In genomic region chr13:75943189-75944043, GRCm38 (mm10) we compare ENCODE assay signal across 8 mouse cellular contexts. TPM values are rescaled to one million over a fixed set of nuclear protein-coding genes. Genes with fewer than 3 reads are reported as not detected.
DNase-seq lines count a peak whose midpoint lies in the region; ATAC-seq and TF ChIP-seq lines count a peak whose summit lies in the region.

Rhobtb3 (minus strand) TSS chr13:75943925.

- under 1% methylated on average over 96 of the region's 110 CpGs for WGBS in forebrain, embryonic 13.5 days
- WGBS in heart, embryonic 16.5 days, result under 1% methylated on average over 97 of the region's 110 CpGs
- WGBS in liver, embryonic 13.5 days (ENCODE audit: insufficient replicate concordance), result under 1% methylated on average over 109 of the region's 110 CpGs
- WGBS in neural tube, embryonic 11.5 days, result 0% methylated on average over 80 of the region's 110 CpGs

- TF ChIP-seq POLR2A in ES-Bruce4 (IDR thresholded peaks at IDR 0.05; ENCODE audit: insufficient read depth, low read length), result no peak
- TF ChIP-seq POLR2A in testis, adult 2 months (IDR thresholded peaks at IDR 0.05; ENCODE audit: control insufficient read depth, low read depth, low read length), result peak; percentile 43

- peak within 1 kb of the TSS; percentile 87 for H3K9ac ChIP-seq in ES-Bruce4 (ENCODE audit: low read depth, poor library complexity, severe bottlenecking)
- peak within 1 kb of the TSS; percentile 93 for H3K9ac ChIP-seq in forebrain, embryonic 13.5 days
- peak within 1 kb of the TSS; percentile 90 for H3K9ac ChIP-seq in heart, embryonic 16.5 days (ENCODE audit: low read length)
- H3K9ac ChIP-seq in liver, embryonic 13.5 days, result peak within 1 kb of the TSS; percentile 75
- H3K9ac ChIP-seq in neural tube, embryonic 11.5 days (ENCODE audit: low read length), result peak within 1 kb of the TSS; percentile 95

- no peak within 1 kb of the TSS for H3K27ac ChIP-seq in ES-Bruce4 (ENCODE audit: insufficient read depth, low read length)
- H3K27ac ChIP-seq in forebrain, embryonic 13.5 days, result peak within 1 kb of the TSS; percentile 99
- peak within 1 kb of the TSS; percentile 97 for H3K27ac ChIP-seq in heart, embryonic 16.5 days (ENCODE audit: low read length)
- H3K27ac ChIP-seq in liver, embryonic 13.5 days, result peak within 1 kb of the TSS; percentile 77
- peak within 1 kb of the TSS; percentile 99 for H3K27ac ChIP-seq in neural tube, embryonic 11.5 days (ENCODE audit: low read depth, low read length)
- H3K27ac ChIP-seq in testis, adult 2 months (ENCODE audit: control insufficient read depth, insufficient read depth, low read depth, low read length), result peak within 1 kb of the TSS; percentile 64

- H3K4me2 ChIP-seq in forebrain, embryonic 13.5 days, result peak within 1 kb of the TSS; percentile 74
- H3K4me2 ChIP-seq in heart, embryonic 16.5 days (ENCODE audit: low read depth, low read length), result peak within 1 kb of the TSS; percentile 65
- H3K4me2 ChIP-seq in liver, embryonic 13.5 days, result peak within 1 kb of the TSS; percentile 84
- H3K4me2 ChIP-seq in neural tube, embryonic 11.5 days (ENCODE audit: low read depth), result peak within 1 kb of the TSS; percentile 45

- H3K9me3 ChIP-seq in ES-Bruce4 (replicated peaks; ENCODE audit: control insufficient read depth, insufficient read depth, low read length, poor library complexity, severe bottlenecking), result no peaks in the 10 kb centered on the region
- no peaks in the 10 kb centered on the region for H3K9me3 ChIP-seq in forebrain, embryonic 13.5 days (replicated peaks)
- H3K9me3 ChIP-seq in heart, embryonic 16.5 days (replicated peaks; ENCODE audit: control insufficient read depth, low read length), result no peaks in the 10 kb centered on the region
- H3K9me3 ChIP-seq in liver, embryonic 13.5 days (replicated peaks), result no peaks in the 10 kb centered on the region
- no peaks in the 10 kb centered on the region for H3K9me3 ChIP-seq in neural tube, embryonic 11.5 days (ENCODE audit: control insufficient read depth, low read length)

- no peak for TF ChIP-seq CTCF in ES-Bruce4 (IDR thresholded peaks at IDR 0.05; ENCODE audit: low read depth, low read length)
- no peak for TF ChIP-seq CTCF in testis, adult 2 months (IDR thresholded peaks at IDR 0.05; ENCODE audit: control insufficient read depth, insufficient read depth, insufficient replicate concordance, low read depth, low read length)

- no peaks in the 10 kb centered on the region; the same call in 1 of the 2 replicates for H3K27me3 ChIP-seq in ES-Bruce4 (ENCODE audit: control insufficient read depth, insufficient read depth, low read length, poor library complexity, severe bottlenecking)
- no peaks in the 10 kb centered on the region for H3K27me3 ChIP-seq in forebrain, embryonic 13.5 days
- H3K27me3 ChIP-seq in heart, embryonic 16.5 days (ENCODE audit: control insufficient read depth, insufficient read depth, low read length), result no peaks in the 10 kb centered on the region
- H3K27me3 ChIP-seq in liver, embryonic 13.5 days, result peaks cover 22% of the 10 kb centered on the region
- no peaks in the 10 kb centered on the region for H3K27me3 ChIP-seq in neural tube, embryonic 11.5 days (ENCODE audit: control insufficient read depth, insufficient read depth, low read length)
- no peaks in the 10 kb centered on the region for H3K27me3 ChIP-seq in testis, adult 2 months (ENCODE audit: control insufficient read depth, insufficient read depth, low read length)

- no peaks in the 10 kb centered on the region for H3K36me3 ChIP-seq in ES-Bruce4 (ENCODE audit: control insufficient read depth, insufficient read depth, low read length, poor library complexity, severe bottlenecking)
- peaks cover 7% of the 10 kb centered on the region for H3K36me3 ChIP-seq in forebrain, embryonic 13.5 days (ENCODE audit: poor library complexity, severe bottlenecking)
- peaks cover 3% of the 10 kb centered on the region; the same call in 1 of the 2 replicates for H3K36me3 ChIP-seq in heart, embryonic 16.5 days (ENCODE audit: control insufficient read depth, insufficient read depth)
- no peaks in the 10 kb centered on the region for H3K36me3 ChIP-seq in liver, embryonic 13.5 days
- H3K36me3 ChIP-seq in neural tube, embryonic 11.5 days (ENCODE audit: control insufficient read depth, insufficient read depth, low read length), result no peaks in the 10 kb centered on the region
- H3K36me3 ChIP-seq in testis, adult 2 months (ENCODE audit: control insufficient read depth, insufficient read depth, low read length), result no peaks in the 10 kb centered on the region

- DNase-seq in c-Kit-positive CD71-positive TER-119-negative erythroid progenitor cells, embryonic 14.5 days (ENCODE audit: low read depth), result peak; percentile 38
- DNase-seq in kidney, postnatal 14 days, result peak; percentile 87
- peak; percentile 47 for DNase-seq in liver, embryonic 13.5 days
- peak; percentile 92 for DNase-seq in neural tube, embryonic 11.5 days (ENCODE audit: low spot score)

- peak within 1 kb of the TSS; percentile 98 for H3K4me3 ChIP-seq in ES-Bruce4 (ENCODE audit: low read depth, low read length)
- peak within 1 kb of the TSS; percentile 80 for H3K4me3 ChIP-seq in forebrain, embryonic 13.5 days
- peak within 1 kb of the TSS; percentile 77 for H3K4me3 ChIP-seq in heart, embryonic 16.5 days (ENCODE audit: low read length)
- peak within 1 kb of the TSS; percentile 69 for H3K4me3 ChIP-seq in liver, embryonic 13.5 days (replicated peaks)
- H3K4me3 ChIP-seq in neural tube, embryonic 11.5 days (ENCODE audit: low read depth, low read length), result peak within 1 kb of the TSS; percentile 71
- peak within 1 kb of the TSS; percentile 86 for H3K4me3 ChIP-seq in testis, adult 2 months (ENCODE audit: control insufficient read depth, low read depth, low read length)

- no peak for TF ChIP-seq EP300 in ES-Bruce4 (IDR thresholded peaks at IDR 0.05; ENCODE audit: insufficient read depth, low read depth, low read length)

- no peaks in the 10 kb centered on the region for H3K4me1 ChIP-seq in ES-Bruce4 (ENCODE audit: control insufficient read depth, insufficient read depth, low read length)
- H3K4me1 ChIP-seq in forebrain, embryonic 13.5 days, result peaks cover 19% of the 10 kb centered on the region
- H3K4me1 ChIP-seq in heart, embryonic 16.5 days (ENCODE audit: control insufficient read depth, insufficient read depth, low read length), result peaks cover 13% of the 10 kb centered on the region
- H3K4me1 ChIP-seq in liver, embryonic 13.5 days (replicated peaks), result peaks cover 22% of the 10 kb centered on the region
- peaks cover 4% of the 10 kb centered on the region; the same call in 1 of the 2 replicates for H3K4me1 ChIP-seq in neural tube, embryonic 11.5 days (ENCODE audit: control insufficient read depth, insufficient read depth, low read length)
- peaks cover 5% of the 10 kb centered on the region for H3K4me1 ChIP-seq in testis, adult 2 months (ENCODE audit: control insufficient read depth, insufficient read depth, low read length)

- ATAC-seq in forebrain, embryonic 13.5 days, result peak; percentile 89
- peak; percentile 89 for ATAC-seq in heart, embryonic 16.5 days (replicated peaks; ENCODE audit: extremely low read depth, insufficient read depth, low FRiP score)
- peak; percentile 83 for ATAC-seq in liver, embryonic 13.5 days (ENCODE audit: low read depth)
- peak; percentile 90 for ATAC-seq in neural tube, embryonic 11.5 days (ENCODE audit: insufficient read depth, low FRiP score, low TSS enrichment)

RNA-seq across cellular contexts. Expression of gene Rhobtb3, which starts in this region (rescaled TPM):
- 32.9 and 33.7 TPM in 2 replicates for polyA plus RNA-seq in ES-Bruce4 (2011; ENCODE audit: insufficient read depth, insufficient read length, low read depth, missing spikeins)
- 38.3 and 38.7 TPM in 2 replicates for polyA plus RNA-seq in forebrain, embryonic 13.5 days (2015; fragmentation: Nextera tagmentation; extraction: Ambion mirVana)
- polyA plus RNA-seq in heart, embryonic 16.5 days (2015; fragmentation: Nextera tagmentation; extraction: Ambion mirVana), result 16.4 and 19.7 TPM in 2 replicates
- 3.9 and 4.6 TPM in 2 replicates for polyA plus RNA-seq in liver, embryonic 13.5 days (2015; fragmentation: Nextera tagmentation; extraction: Ambion mirVana)
- 58.6 and 62.5 TPM in 2 replicates for polyA plus RNA-seq in neural tube, embryonic 11.5 days (2014; fragmentation: Nextera tagmentation; extraction: Ambion mirVana)
- 15.1 and 39.3 TPM in 2 replicates for polyA plus RNA-seq in testis, adult 2 months (2012; rRNA removed)

Comparison
In these comparisons a context has a peak if more than half of its experiments do, and no peak if none do; other contexts are left out.
1. DNase-seq: peak in every context shown above with its lines; median percentile 92 in neural tube, embryonic 11.5 days; 87 in kidney, postnatal 14 days; 47 in liver, embryonic 13.5 days; 38 in c-Kit-positive CD71-positive TER-119-negative erythroid progenitor cells, embryonic 14.5 days.